Mouse (Mus musculus) heart, embryonic 10.5 days (tissue): ENCODE measurements at regions not wholly inside any gene's neighbourhood (a gene's known extent, or its start where the extent isn't known, plus 50 kb on each side); places are given as distances from the start of the nearest gene placed in this dataset.

ENCODE experiments used
- DNase-seq: peaks from one replicate; pipeline ENCODE4 v3.0.0-alpha.2; 2017; ENCODE audit warnings: low spot score
- H3K27ac ChIP-seq: fragments of 300-500 bp; sonication (generic); 2 replicates; pipeline ENCODE4 v1.5.1; 2016; ENCODE audit warnings: mild to moderate bottlenecking
- H3K27me3 ChIP-seq: fragments of 300-500 bp; sonication (generic); 2 replicates; pipeline ENCODE4 v1.6.1; 2016; ENCODE audit warnings: mild to moderate bottlenecking; ENCODE audit not compliant: poor library complexity, insufficient read depth, severe bottlenecking
- H3K36me3 ChIP-seq: fragments of 300-500 bp; sonication (generic); 2 replicates; pipeline ENCODE4 v1.6.1; 2016; ENCODE audit warnings: mild to moderate bottlenecking, moderate library complexity
- H3K4me1 ChIP-seq: fragments of 300-500 bp; sonication (generic); 2 replicates; pipeline ENCODE4 v1.6.1; 2016; ENCODE audit warnings: mild to moderate bottlenecking
- H3K4me3 ChIP-seq: fragments of 300-500 bp; sonication (generic); 2 replicates; pipeline ENCODE4 v1.5.1; 2016; ENCODE audit warnings: mild to moderate bottlenecking, moderate library complexity
- H3K9me3 ChIP-seq: fragments of 300-500 bp; sonication (generic); 2 replicates; pipeline ENCODE4 v1.6.1; 2016; ENCODE audit warnings: mild to moderate bottlenecking, moderate library complexity
- WGBS: fragments of 180-500 bp; shearing (Covaris S2); methylation state at CpG from one replicate; pipeline ENCODE4 v1.1.7; 2016; 5-methylcytosine and 5-hydroxymethylcytosine counted together

GRCm38 (mm10) chr4:58728641-58729040, 58.9 kb downstream of the Olfr267 start:
- H3K4me3 ChIP-seq, result no peak overlapping the region
- H3K9me3 ChIP-seq, result no peaks in the 10 kb centered on the region
- no peaks in the 10 kb centered on the region for H3K36me3 ChIP-seq
- no peaks in the 10 kb centered on the region for H3K4me1 ChIP-seq
- 70% methylated on average over 1 of the region's 1 CpGs for WGBS
- no peak overlapping the region for H3K27ac ChIP-seq
- DNase-seq, result peak; percentile 25
- H3K27me3 ChIP-seq, result no peaks in the 10 kb centered on the region

DNA sequence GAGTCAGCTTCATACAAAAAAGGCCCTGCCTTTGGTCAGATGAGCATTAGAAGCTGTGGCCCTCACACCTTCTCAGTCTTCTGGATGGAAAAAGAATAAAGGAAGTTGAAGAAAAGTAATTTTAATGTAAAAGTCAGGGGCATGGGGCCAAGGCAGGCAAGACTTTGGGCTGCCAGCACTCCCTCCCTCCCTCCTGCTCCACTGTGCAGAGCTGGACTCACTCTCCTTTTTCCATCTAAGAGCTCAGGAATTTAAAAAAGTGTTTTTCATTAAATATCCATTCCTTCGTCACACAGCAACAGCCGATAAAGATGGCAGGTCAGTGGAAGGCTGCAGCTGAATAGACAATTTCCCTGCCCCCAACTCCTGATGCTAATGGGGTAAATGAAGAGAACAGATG, 61.1 kb downstream of the Olfr267 start:
- no peaks in the 10 kb centered on the region for H3K9me3 ChIP-seq
- H3K4me1 ChIP-seq, result no peaks in the 10 kb centered on the region
- H3K4me3 ChIP-seq, result no peak overlapping the region
- no peaks in the 10 kb centered on the region for H3K36me3 ChIP-seq
- no peaks in the 10 kb centered on the region for H3K27me3 ChIP-seq
- no peak overlapping the region for H3K27ac ChIP-seq
- DNase-seq, result peak; percentile 50
- 87% methylated on average over 2 of the region's 2 CpGs for WGBS

DNA sequence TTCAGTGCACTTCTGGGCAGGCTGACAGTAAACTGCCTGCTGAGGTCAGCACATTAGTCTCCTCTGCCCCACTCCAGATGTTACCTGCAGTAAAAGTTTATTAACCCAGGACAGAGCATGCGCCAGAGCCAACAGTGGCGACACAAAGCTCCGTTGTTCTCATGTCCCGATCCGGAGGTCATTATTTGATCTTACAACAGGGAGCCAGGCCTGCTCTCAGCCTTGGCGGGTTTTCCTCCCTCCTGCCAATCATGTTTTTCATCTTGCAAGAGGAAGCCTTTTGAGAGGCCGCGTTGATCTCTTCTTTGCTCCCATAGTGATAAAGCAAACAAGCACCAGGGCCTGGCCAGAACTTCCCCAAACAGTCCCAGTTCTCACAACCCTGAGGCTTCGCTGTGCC, 64.7 kb downstream of the Olfr267 start:
- Histone ChIP-seq H3K27ac (no peak overlapping the region), H3K27me3 (no peaks in the 10 kb centered on the region), H3K9me3 (no peaks in the 10 kb centered on the region), H3K36me3 (no peaks in the 10 kb centered on the region), H3K4me3 (no peak overlapping the region), H3K4me1 (no peaks in the 10 kb centered on the region)
- DNase-seq, result peak; percentile 68
- 59% methylated on average over 9 of the region's 9 CpGs for WGBS

DNA sequence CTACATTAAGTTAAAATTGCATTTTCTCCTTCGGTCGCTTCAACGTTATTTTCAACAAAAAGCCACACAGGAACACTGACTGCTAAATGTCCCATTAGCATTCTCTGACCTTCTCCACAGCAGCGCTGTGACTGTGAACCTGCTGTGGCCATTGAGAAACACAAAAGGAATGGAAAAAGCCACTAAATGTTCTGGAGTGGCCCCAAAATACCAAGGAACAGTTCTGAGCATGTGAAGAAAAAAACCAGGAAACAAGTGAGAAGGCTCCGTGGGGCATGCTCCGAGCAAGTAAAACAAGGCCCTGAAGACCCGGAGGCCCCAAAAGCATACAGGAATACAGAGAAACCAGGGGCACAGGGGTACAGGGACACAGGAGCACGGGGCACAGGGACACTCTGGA, 66.8 kb downstream of the Olfr267 start:
- Histone ChIP-seq H3K27me3 (no peaks in the 10 kb centered on the region), H3K4me1 (no peaks in the 10 kb centered on the region), H3K36me3 (no peaks in the 10 kb centered on the region), H3K9me3 (no peaks in the 10 kb centered on the region), H3K27ac (no peak overlapping the region), H3K4me3 (no peak overlapping the region)
- 86% methylated on average over 8 of the region's 8 CpGs for WGBS
- DNase-seq, result no peak

- H3K36me3 ChIP-seq, result no peaks in the 10 kb centered on the region
- 51% methylated on average over 11 of the region's 11 CpGs for WGBS
- H3K27me3 ChIP-seq, result no peaks in the 10 kb centered on the region
- no peak for DNase-seq
- no peaks in the 10 kb centered on the region for H3K9me3 ChIP-seq
- H3K27ac ChIP-seq, result no peak overlapping the region
- no peaks in the 10 kb centered on the region for H3K4me1 ChIP-seq
- H3K4me3 ChIP-seq, result no peak overlapping the region
Observed at GRCm38 (mm10) chr4:58716426-58716825, 71.1 kb downstream of the Olfr267 start.

- Histone ChIP-seq H3K36me3 (no peaks in the 10 kb centered on the region), H3K4me3 (no peak overlapping the region), H3K27ac (no peak overlapping the region), H3K4me1 (no peaks in the 10 kb centered on the region), H3K27me3 (no peaks in the 10 kb centered on the region), H3K9me3 (no peaks in the 10 kb centered on the region)
- 80% methylated on average over 8 of the region's 8 CpGs for WGBS
- DNase-seq, result no peak
Observed at GRCm38 (mm10) chr4:58715846-58716245, 71.7 kb downstream of the Olfr267 start.

DNA sequence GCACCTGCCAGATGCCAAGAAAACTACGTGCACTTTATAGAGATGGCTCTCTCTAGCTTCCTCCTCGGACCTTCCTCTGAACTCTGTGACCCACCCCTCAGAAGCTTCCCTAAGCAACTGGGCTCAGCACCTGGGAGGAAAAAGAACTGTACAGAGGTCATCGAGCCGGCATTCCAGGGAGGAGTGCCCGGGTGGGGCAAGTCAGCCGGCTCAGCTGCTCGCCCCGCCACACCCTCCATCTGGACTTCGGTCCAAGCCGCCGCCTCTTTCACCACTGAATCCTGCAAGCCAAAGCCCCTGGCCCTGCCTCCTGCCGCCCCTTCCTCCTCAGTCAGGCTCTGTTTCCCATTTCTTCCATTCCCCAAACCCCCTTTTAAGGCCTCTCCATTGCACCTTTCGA, 73.3 kb downstream of the Olfr267 start:
- no peak overlapping the region for H3K27ac ChIP-seq
- no peaks in the 10 kb centered on the region for H3K9me3 ChIP-seq
- H3K4me3 ChIP-seq, result no peak overlapping the region
- no peaks in the 10 kb centered on the region for H3K36me3 ChIP-seq
- no peaks in the 10 kb centered on the region for H3K27me3 ChIP-seq
- H3K4me1 ChIP-seq, result no peaks in the 10 kb centered on the region
- WGBS, result 59% methylated on average over 13 of the region's 13 CpGs
- no peak for DNase-seq

- H3K27me3 ChIP-seq, result no peaks in the 10 kb centered on the region
- H3K4me1 ChIP-seq, result no peaks in the 10 kb centered on the region
- 65% methylated on average over 2 of the region's 2 CpGs for WGBS
- H3K36me3 ChIP-seq, result no peaks in the 10 kb centered on the region
- H3K27ac ChIP-seq, result no peak overlapping the region
- DNase-seq, result no peak
- no peak overlapping the region for H3K4me3 ChIP-seq
- no peaks in the 10 kb centered on the region for H3K9me3 ChIP-seq
Observed at GRCm38 (mm10) chr4:58712875-58713274, 74.6 kb downstream of the Olfr267 start.

DNA sequence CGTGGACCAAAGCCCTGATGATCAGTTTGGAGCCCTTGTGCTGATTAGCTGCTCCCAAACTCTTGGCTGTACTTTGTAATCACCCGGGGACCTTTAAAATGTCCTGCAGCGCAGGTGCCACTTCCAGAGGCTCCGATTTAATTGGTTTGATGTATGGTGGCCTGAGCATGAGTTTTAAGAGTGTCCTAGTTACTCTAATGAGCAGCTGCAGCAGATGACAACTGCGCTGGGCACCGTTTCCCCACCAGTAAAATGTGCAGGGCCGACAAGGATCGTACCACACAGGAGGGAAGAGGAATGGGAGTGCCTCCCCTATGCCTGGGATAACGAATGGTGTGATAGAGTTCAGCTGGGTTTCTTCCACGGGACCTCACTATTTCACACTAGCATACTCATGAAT, 75.3 kb downstream of the Olfr267 start:
- H3K4me3 ChIP-seq, result no peak overlapping the region
- no peak for DNase-seq
- H3K27me3 ChIP-seq, result no peaks in the 10 kb centered on the region
- no peaks in the 10 kb centered on the region for H3K4me1 ChIP-seq
- H3K9me3 ChIP-seq, result no peaks in the 10 kb centered on the region
- H3K27ac ChIP-seq, result no peak overlapping the region
- no peaks in the 10 kb centered on the region for H3K36me3 ChIP-seq
- 78% methylated on average over 10 of the region's 10 CpGs for WGBS

DNA sequence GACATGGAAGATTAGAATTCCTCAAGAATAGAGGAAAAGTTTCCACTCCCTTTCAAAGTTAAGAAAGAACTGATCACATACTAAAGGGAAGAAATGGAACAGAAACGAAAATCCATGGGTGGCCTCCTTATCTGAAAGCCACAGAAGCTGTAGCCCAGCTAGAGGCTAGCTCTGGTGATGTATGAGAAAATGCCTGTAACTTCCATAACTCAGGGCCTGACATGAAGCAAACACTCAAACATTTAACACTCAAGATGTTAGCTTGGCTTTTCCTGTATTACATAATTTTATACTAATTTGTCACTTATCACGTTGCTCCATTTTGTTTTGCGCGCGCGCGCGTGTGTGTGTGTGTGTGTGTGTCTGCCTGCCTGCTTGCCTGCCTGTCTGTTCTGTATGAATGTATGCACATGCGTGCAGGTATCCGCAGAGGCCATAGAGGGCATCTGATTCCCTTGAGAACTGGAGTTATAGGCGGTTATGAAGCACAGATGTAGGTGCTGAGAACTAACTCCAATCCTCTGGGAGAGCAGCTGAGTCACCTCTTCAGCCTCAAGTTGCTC, 88.2 kb downstream of the Olfr267 start:
- H3K36me3 ChIP-seq, result no peaks in the 10 kb centered on the region
- H3K27me3 ChIP-seq, result no peaks in the 10 kb centered on the region
- 87% methylated on average over 11 of the region's 11 CpGs for WGBS
- H3K4me1 ChIP-seq, result no peaks in the 10 kb centered on the region
- no peak for DNase-seq
- H3K4me3 ChIP-seq, result no peak overlapping the region
- no peak overlapping the region for H3K27ac ChIP-seq
- H3K9me3 ChIP-seq, result no peaks in the 10 kb centered on the region

GRCm38 (mm10) chr4:58698828-58699227, 88.7 kb downstream of the Olfr267 start:
- Histone ChIP-seq H3K27me3 (no peaks in the 10 kb centered on the region), H3K9me3 (no peaks in the 10 kb centered on the region), H3K4me3 (no peak overlapping the region), H3K36me3 (no peaks in the 10 kb centered on the region), H3K4me1 (no peaks in the 10 kb centered on the region), H3K27ac (no peak overlapping the region)
- WGBS, result 59% methylated on average over 5 of the region's 5 CpGs
- no peak for DNase-seq

DNA sequence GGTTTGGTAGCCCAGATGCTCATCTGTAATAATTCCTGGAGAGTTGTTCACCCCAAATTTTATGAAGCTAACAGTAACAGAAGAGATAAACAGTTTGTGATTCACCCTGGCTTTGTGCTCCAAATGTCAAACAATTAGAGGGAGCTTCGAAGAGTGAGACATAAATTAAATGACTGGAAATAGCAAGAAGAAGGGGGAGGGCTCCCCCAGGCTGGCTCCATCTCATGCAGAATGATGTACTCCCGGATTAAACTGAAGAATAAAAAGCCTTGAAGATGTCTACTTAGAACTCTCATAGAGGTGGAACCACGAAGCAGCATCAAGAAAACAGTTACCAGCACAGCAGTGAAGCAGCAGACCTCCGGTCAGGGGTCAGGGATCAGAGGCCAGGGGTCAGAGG, 90.8 kb downstream of the Olfr267 start:
- DNase-seq, result no peak
- H3K27me3 ChIP-seq, result no peaks in the 10 kb centered on the region
- 74% methylated on average over 4 of the region's 4 CpGs for whole genome bisulfite sequencing

GRCm38 (mm10) chr4:58695281-58695680, 92.2 kb downstream of the Olfr267 start:
- WGBS, result 75% methylated on average over 6 of the region's 6 CpGs
- DNase-seq, result no peak
- no peaks in the 10 kb centered on the region for H3K36me3 ChIP-seq
- no peak overlapping the region for H3K27ac ChIP-seq
- H3K27me3 ChIP-seq, result no peaks in the 10 kb centered on the region
- H3K4me3 ChIP-seq, result no peak overlapping the region
- H3K4me1 ChIP-seq, result no peaks in the 10 kb centered on the region
- H3K9me3 ChIP-seq, result no peaks in the 10 kb centered on the region

More for the DNA sequence above, 90.8 kb downstream of the Olfr267 start:
- Histone ChIP-seq H3K9me3 (no peaks in the 10 kb centered on the region), H3K27ac (no peak overlapping the region), H3K36me3 (no peaks in the 10 kb centered on the region), H3K4me3 (no peak overlapping the region), H3K4me1 (no peaks in the 10 kb centered on the region)

GRCm38 (mm10) chr4:58693018-58693417, 94.5 kb downstream of the Olfr267 start:
- no peaks in the 10 kb centered on the region for H3K36me3 ChIP-seq
- no peak overlapping the region for H3K4me3 ChIP-seq
- no peaks in the 10 kb centered on the region for H3K9me3 ChIP-seq
- H3K27me3 ChIP-seq, result no peaks in the 10 kb centered on the region
- H3K4me1 ChIP-seq, result no peaks in the 10 kb centered on the region
- WGBS, result 75% methylated on average over 6 of the region's 6 CpGs
- H3K27ac ChIP-seq, result no peak overlapping the region
- no peak for DNase-seq
